Mouse (Mus musculus): ENCODE results near the gene Gm12845. TPM values are rescaled to one million over a fixed set of nuclear protein-coding genes. Genes with fewer than 3 reads are reported as not detected.

Gene Gm12845
- total RNA-seq, 2 experiments from 2014 or later = not detected

Other genes starting within 250 kb of the Gm12845 start
- gene Rnf220, start 227.4 kb upstream of the Gm12845 start, total RNA-seq (2021) = 10 to 100 TPM; 78.8 to 88.1 TPM
- 10 to 100 TPM; 68.3 to 72.1 TPM for gene Eri3, start 174.0 kb upstream of the Gm12845 start, total RNA-seq (2021)
- 10 to 100 TPM; 25.2 to 27.3 TPM for gene Dmap1, start 42.1 kb upstream of the Gm12845 start, total RNA-seq (2021)
- gene Klf17, start 41.2 kb downstream of the Gm12845 start, total RNA-seq (2021) = not detected
- 10 to 100 TPM in 1 of 2 experiments, 1 to 10 TPM in 1; 6.5 to 16.9 TPM for gene Slc6a9, start 110.1 kb downstream of the Gm12845 start, total RNA-seq (2021)
- gene Ccdc24, start 148.1 kb downstream of the Gm12845 start, total RNA-seq (2021) = under 1 TPM; 0.49 to 0.76 TPM
- 10 to 100 TPM in 1 of 2 experiments, 1 to 10 TPM in 1; 10.0 to 14.3 TPM for gene B4galt2, start 159.1 kb downstream of the Gm12845 start, total RNA-seq (2021)
- 100 to 1,000 TPM; 215 to 216 TPM for gene Atp6v0b, start 162.9 kb downstream of the Gm12845 start, total RNA-seq (2021)
- 1 to 10 TPM; 9.2 to 9.4 TPM for gene Dph2, start 167.6 kb downstream of the Gm12845 start, total RNA-seq (2021)
- gene Ipo13, start 190.6 kb downstream of the Gm12845 start, total RNA-seq (2021) = 10 to 100 TPM; 41.1 to 45.9 TPM
- under 1 TPM in 1 of 2 experiments, not detected in 1; 0.72 TPM for gene Artn, start 205.4 kb downstream of the Gm12845 start, total RNA-seq (2021)